Mouse (Mus musculus) midbrain, postnatal 0 days (tissue): ENCODE results near the gene Gm10961. TPM values are rescaled to one million over a fixed set of nuclear protein-coding genes. Genes with fewer than 3 reads are reported as not detected.
"Not testable (repeated sequence)": the region's sequence is repeated elsewhere in the genome, so short reads cannot be mapped to it uniquely, and the experiment has no call there.

Source experiments
- ATAC-seq: fragments of 200-750 bp; cut with Nextera tagmentation; 2 replicates; pipeline ENCODE4 v1.8.0; 2017; ENCODE audit warnings: moderate number of reproducible peaks, mild to moderate bottlenecking, moderate TSS enrichment, moderate library complexity; ENCODE audit not compliant: low FRiP score
- DNase-seq: peaks from one replicate; pipeline ENCODE4 v3.0.0-alpha.2; 2015; ENCODE audit warnings: low spot score
- H3K27ac ChIP-seq: fragments of 300-500 bp; sonication (generic); 2 replicates; pipeline ENCODE4 v1.5.1; 2014; ENCODE audit warnings: low read depth, mild to moderate bottlenecking, low read length, mixed read lengths
- H3K27me3 ChIP-seq: fragments of 300-500 bp; sonication (generic); 2 replicates; pipeline ENCODE4 v1.6.1; 2014; ENCODE audit warnings: low read length, control low read depth, mixed read lengths; ENCODE audit not compliant: insufficient read depth
- H3K36me3 ChIP-seq: fragments of 300-500 bp; sonication (generic); 2 replicates; pipeline ENCODE4 v1.6.1; 2014; ENCODE audit warnings: low read length, control low read depth, mixed read lengths; ENCODE audit not compliant: insufficient read depth
- H3K4me1 ChIP-seq: fragments of 300-500 bp; sonication (generic); 2 replicates; pipeline ENCODE4 v1.6.1; 2014; ENCODE audit warnings: mild to moderate bottlenecking, control low read depth, antibody characterized with exemption, low read length, mixed read lengths; ENCODE audit not compliant: insufficient read depth
- H3K4me2 ChIP-seq: fragments of 300-500 bp; sonication (generic); 2 replicates; pipeline ENCODE4 v1.6.1; 2014; ENCODE audit warnings: low read depth, mild to moderate bottlenecking, low read length, mixed read lengths; ENCODE audit not compliant: poor library complexity, severe bottlenecking
- H3K4me3 ChIP-seq: fragments of 300-500 bp; sonication (generic); 2 replicates; pipeline ENCODE4 v1.5.1; 2014; ENCODE audit warnings: low read depth, mild to moderate bottlenecking, low read length, moderate library complexity
- H3K9ac ChIP-seq: fragments of 300-500 bp; sonication (generic); replicated peaks from 2 replicates; pipeline ENCODE4 v1.6.1; 2014; ENCODE audit warnings: mild to moderate bottlenecking, low read length, moderate library complexity, mixed read lengths; ENCODE audit not compliant: poor library complexity, severe bottlenecking
- H3K9me3 ChIP-seq: fragments of 300-500 bp; sonication (generic); 2 replicates; pipeline ENCODE4 v1.6.1; 2016; ENCODE audit warnings: low read length, control low read depth
- CTCF ChIP-seq: IDR thresholded peaks from 2 replicates; pipeline ENCODE4 v1.5.1; 2016; ENCODE audit warnings: antibody characterized with exemption, mild to moderate bottlenecking
- WGBS: fragments of 180-500 bp; shearing (Covaris S2); extraction: QIAGEN DNeasy Blood & Tissue Kit; methylation state at CpG from one replicate; pipeline ENCODE4 v1.1.7; 2014; 5-methylcytosine and 5-hydroxymethylcytosine counted together
- polyA plus RNA-seq: library from polyadenylated mRNA; unstranded; fragments of >200 nt; fragmentation: Nextera tagmentation; extraction: Ambion mirVana; gene quantifications from 2 replicates; pipeline ENCODE4 v1.2.1, GENCODE M21; 2015
- total RNA-seq: library from RNA; depleted of rRNA; stranded (reverse); fragments of >200 nt; gene quantifications from 2 replicates; pipeline ENCODE4 v1.2.3, GENCODE M21; 2014

Gene Gm10961
- total and polyA plus RNA-seq, 2 experiments from 2014 or later, result not detected

DNA sequence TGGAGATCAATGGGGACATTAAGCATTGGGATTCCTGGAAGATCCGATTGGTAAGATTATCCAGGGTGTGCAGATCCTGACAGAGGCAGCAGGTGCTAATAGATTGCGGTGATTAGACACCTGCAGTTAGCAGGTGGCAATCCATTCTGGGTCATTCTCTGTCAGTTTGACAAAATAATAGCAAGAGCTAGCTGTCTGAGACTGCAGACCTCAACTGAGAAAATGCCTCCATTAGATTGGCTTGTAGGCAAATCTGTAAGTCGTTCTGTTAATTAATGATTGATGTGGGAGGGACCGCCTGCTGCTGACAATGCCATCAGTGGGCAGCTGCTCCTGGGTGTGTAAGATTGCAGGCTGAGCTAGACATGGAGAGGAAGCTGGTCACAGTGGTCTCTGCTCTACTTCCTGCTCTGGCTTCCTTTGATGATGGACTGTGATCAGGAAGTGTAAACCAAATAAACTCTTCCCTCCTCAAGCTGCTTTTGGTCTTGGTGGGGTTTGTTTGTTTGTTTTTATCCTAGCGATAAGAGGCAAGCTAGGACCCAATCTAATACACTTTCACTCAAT is 6.6 kb downstream of the Gm10961 start:
- DNase-seq, result no peak
- WGBS, result 77% methylated on average over 5 of the region's 5 CpGs
- Histone ChIP-seq H3K9ac (no peak overlapping the region), H3K9me3 (no peaks in the 10 kb centered on the region), H3K4me1 (no peaks in the 10 kb centered on the region), H3K4me2 (no peak overlapping the region), H3K4me3 (no peak overlapping the region), H3K36me3 (no peaks in the 10 kb centered on the region), H3K27ac (no peak overlapping the region), H3K27me3 (no peaks in the 10 kb centered on the region)
- no peak for TF ChIP-seq CTCF
- no peak for ATAC-seq

DNA sequence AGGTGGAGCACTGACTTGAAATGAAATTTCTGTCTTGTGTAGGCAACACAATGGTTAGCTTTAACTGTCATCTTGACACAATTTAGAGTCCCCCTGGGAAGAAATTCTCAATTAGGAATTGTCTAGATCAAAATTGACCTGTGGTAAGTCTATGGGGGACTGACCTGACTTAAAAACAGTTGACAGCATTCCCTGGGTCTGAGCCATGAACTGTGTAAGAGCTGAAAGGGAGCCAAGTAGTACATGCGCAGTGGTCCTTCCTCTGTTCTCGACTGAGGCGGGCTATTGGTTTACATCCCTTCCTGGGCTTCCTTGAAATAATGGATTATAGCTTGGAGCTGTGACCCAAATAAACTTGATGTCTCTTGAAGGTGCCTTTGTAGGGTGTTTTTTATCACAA is 15.8 kb downstream of the Gm10961 start:
- Histone ChIP-seq H3K4me2 (no peak overlapping the region), H3K9ac (no peak overlapping the region), H3K4me1 (no peaks in the 10 kb centered on the region), H3K27ac (no peak overlapping the region), H3K36me3 (no peaks in the 10 kb centered on the region), H3K9me3 (no peaks in the 10 kb centered on the region), H3K4me3 (no peak overlapping the region), H3K27me3 (no peaks in the 10 kb centered on the region)
- WGBS, result 93% methylated on average over 3 of the region's 3 CpGs
- no peak for TF ChIP-seq CTCF
- no peak for ATAC-seq
- DNase-seq, result no peak

DNA sequence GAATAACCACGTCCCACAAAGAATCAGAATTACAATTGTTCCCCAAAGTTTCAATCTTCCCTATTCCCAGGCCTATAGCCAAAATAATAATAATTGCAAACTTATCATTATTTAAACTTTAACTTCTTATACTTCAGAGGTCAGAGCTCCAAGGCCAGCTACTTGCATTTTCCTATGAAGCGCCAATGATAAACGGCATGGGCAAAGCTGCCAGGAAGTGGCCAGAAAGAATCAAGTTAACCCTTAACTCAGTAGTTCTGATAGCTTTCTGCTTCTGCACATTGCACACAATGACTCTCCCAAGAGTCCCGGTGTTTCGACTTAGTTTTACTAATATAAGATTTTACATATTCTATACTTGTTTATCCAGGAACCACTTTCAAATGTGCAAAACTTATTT is 19.2 kb downstream of the Gm10961 start:
- not testable (repeated sequence) for H3K4me3 ChIP-seq, DNase-seq, H3K27me3 ChIP-seq, H3K9me3 ChIP-seq, H3K4me1 ChIP-seq, H3K9ac ChIP-seq, H3K27ac ChIP-seq, H3K36me3 ChIP-seq, ATAC-seq, H3K4me2 ChIP-seq
- 82% methylated on average over 5 of the region's 5 CpGs for WGBS

DNA sequence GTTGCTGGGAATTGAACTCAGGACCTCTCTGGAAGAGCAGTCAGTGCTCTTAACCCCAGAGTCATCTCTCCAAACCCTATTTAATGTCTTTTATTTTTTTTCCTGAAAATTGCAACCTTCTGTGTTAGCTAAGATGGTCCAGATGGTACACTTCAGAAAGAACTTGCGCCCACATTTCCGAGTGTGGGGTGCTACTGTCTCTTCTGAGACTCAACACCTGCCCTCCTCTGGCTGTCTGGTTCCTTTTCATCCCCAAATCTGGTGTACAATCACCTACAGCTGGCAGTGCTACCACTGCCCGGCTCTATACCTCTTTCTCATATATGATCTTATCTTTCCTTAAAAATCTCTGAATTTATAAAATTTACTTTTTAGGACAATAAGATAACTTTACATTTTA is 21.8 kb downstream of the Gm10961 start:
- no peaks in the 10 kb centered on the region for H3K36me3 ChIP-seq
- no peak overlapping the region for H3K4me2 ChIP-seq
- ATAC-seq, result no peak
- TF ChIP-seq CTCF, result no peak
- no peaks in the 10 kb centered on the region for H3K9me3 ChIP-seq
- WGBS, result 96% methylated on average over 3 of the region's 3 CpGs
- no peaks in the 10 kb centered on the region for H3K4me1 ChIP-seq
- no peak overlapping the region for H3K4me3 ChIP-seq
- no peak overlapping the region for H3K9ac ChIP-seq
- H3K27me3 ChIP-seq, result no peaks in the 10 kb centered on the region
- no peak overlapping the region for H3K27ac ChIP-seq
- no peak for DNase-seq

DNA sequence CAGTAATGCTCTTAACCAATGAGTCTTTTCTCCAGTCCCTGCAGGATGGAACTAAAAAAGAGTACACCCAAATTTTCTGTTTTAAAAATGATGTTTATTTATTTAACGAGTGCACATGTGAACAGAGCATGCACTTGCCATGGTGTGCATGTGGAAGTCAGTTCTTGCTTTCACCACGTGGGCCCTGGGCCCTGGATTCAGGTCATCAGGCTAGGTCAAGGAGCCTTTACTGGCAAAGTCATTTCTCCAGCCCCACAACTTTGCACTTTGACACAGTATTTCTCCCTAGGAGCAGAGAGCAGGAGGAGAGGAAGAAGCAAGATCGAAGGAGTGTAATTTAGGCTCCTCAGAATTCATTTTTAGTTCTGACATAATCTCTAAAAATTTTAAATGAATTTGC is 23.7 kb downstream of the Gm10961 start:
- WGBS, result 80% methylated on average over 3 of the region's 3 CpGs
- H3K27ac ChIP-seq, result no peak overlapping the region

DNA sequence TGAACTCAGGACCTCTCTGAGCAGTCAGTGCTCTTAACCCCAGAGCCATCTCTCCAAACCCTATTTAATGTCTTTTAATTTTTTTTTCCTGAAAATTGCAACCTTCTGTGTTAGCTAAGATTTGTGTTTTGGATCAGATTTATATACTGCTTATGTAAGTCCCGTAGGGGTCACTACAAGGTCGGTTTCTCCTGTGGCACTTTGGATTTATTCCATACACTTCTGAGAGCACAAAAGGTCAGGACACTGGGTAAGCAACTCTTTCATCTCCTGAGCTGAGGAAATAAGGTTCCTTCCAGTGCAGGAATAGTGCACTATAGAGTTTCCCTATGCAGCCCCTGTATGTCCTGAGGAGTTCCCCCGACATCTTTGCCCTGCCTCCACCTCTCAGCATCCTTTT is 24.4 kb downstream of the Gm10961 start:
- Histone ChIP-seq H3K4me2 (no peak overlapping the region), H3K9ac (no peak overlapping the region), H3K27me3 (no peaks in the 10 kb centered on the region), H3K4me1 (no peaks in the 10 kb centered on the region), H3K4me3 (no peak overlapping the region), H3K36me3 (0 out of 2 replicates have a peak, but pooled peaks cover 2% of the 10 kb centered on the region), H3K9me3 (no peaks in the 10 kb centered on the region), H3K27ac (no peak overlapping the region)
- TF ChIP-seq CTCF, result no peak
- ATAC-seq (no peak), DNase-seq (no peak)
- WGBS, result 78% methylated on average over 3 of the region's 3 CpGs

More for the DNA sequence above, 23.7 kb downstream of the Gm10961 start:
- no peaks in the 10 kb centered on the region for H3K27me3 ChIP-seq
- H3K4me3 ChIP-seq, result no peak overlapping the region
- no peaks in the 10 kb centered on the region for H3K36me3 ChIP-seq
- DNase-seq (no peak), ATAC-seq (no peak)
- TF ChIP-seq CTCF, result no peak
- H3K9me3 ChIP-seq, result no peaks in the 10 kb centered on the region
- H3K4me2 ChIP-seq, result no peak overlapping the region
- H3K4me1 ChIP-seq, result no peaks in the 10 kb centered on the region
- no peak overlapping the region for H3K9ac ChIP-seq
